Mouse (Mus musculus): Measurements from ENCODE around the gene Cenpx. TPM values are rescaled to one million over a fixed set of nuclear protein-coding genes. Genes with fewer than 3 reads are reported as not detected.
A peak's percentile ranks its signal among the peaks of the same experiment; 100 is the strongest.

The Cenpx gene
- polyA plus RNA-seq, 1 experiment from 2014 or later = 120 TPM

DNA sequence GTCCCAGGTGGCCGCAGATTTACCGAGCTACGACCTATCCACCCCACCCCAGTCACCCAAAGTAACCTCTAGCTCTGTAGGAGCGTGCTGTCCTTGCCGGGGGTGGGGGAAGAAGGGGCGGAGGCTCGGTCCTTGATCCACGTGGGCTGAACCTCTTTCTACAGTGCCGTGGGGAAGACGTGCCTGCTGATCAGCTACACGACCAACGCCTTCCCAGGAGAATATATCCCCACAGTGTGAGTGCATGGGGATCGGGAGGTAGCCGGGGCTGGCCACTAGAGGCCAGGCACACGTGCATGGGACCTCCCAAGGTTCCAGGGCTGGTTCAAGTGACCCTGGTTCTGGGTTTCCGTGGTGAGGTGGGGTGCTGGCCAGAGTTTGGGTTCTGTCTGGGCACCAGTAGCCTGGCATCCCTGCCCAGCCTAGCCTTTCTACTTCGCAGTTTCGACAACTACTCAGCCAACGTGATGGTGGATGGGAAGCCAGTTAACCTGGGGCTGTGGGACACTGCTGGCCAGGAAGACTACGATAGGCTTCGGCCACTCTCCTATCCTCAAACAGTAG is 8.6 kb upstream of the Cenpx start:
- Histone ChIP-seq H3K36me3 (peaks cover 29% of the 10 kb centered on the region), H3K4me1 (peaks cover 28% of the 10 kb centered on the region), H3K9me3 (no peaks in the 10 kb centered on the region), H3K4me3 (peak overlapping the region; percentile 59), H3K27ac (replicated peaks) (no peak overlapping the region), H3K9ac (peak overlapping the region; percentile 91), H3K4me2 (peak overlapping the region; percentile 92), H3K27me3 (replicated peaks) (peaks cover 59% of the 10 kb centered on the region)
- WGBS = 21% methylated on average over 21 of the region's 21 CpGs
- ATAC-seq (ENCODE audit: extremely low read depth, insufficient number of reproducible peaks, low FRiP score, low TSS enrichment) = no peak

- H3K27ac ChIP-seq (replicated peaks) = no peak within 1 kb of the TSS
- no peaks in the 10 kb centered on the region for H3K9me3 ChIP-seq
- H3K4me1 ChIP-seq = peaks cover 22% of the 10 kb centered on the region
- under 1% methylated on average over 89 of the region's 90 CpGs for WGBS
- peak within 1 kb of the TSS; percentile 91 for H3K9ac ChIP-seq
- H3K27me3 ChIP-seq (replicated peaks) = peaks cover 57% of the 10 kb centered on the region
- H3K4me3 ChIP-seq = peak within 1 kb of the TSS; percentile 59
- H3K4me2 ChIP-seq = peak within 1 kb of the TSS; percentile 92
- H3K36me3 ChIP-seq = peaks cover 35% of the 10 kb centered on the region
- ATAC-seq (ENCODE audit: extremely low read depth, insufficient number of reproducible peaks, low FRiP score, low TSS enrichment) = peak; percentile 52; the same call in 1 of the 2 replicates
Observed at GRCm38 (mm10) chr11:120721124-120722066, 7.9 kb upstream of the Cenpx start, which contains the start of gene Rac3. Gene Rac3, plus strand, starts transcription at chr11:120721470.

DNA sequence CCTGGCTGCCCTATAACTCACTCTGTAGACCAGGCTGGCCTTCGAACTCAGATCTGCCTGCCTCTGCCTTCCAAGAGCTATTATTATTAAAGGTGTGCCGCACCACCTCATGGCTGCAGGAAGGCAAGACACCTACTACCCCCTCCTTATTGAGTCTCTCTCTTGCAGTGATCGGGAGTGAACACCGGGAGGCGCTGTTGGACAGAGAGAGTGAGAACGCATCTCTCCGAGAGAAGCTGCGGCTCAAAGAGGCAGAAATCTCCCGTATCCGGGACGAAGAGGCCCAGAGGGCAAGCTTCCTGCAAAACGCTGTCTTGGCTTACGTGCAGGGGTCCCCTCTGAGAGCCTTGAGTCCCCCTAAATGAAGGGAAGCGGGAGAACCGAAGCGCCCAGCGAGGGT is 6.9 kb upstream of the Cenpx start:
- Histone ChIP-seq H3K9ac (peak overlapping the region; percentile 91), H3K27me3 (replicated peaks) (peaks cover 48% of the 10 kb centered on the region), H3K4me2 (peak overlapping the region; percentile 92), H3K4me3 (peak overlapping the region; percentile 59), H3K4me1 (peaks cover 19% of the 10 kb centered on the region), H3K9me3 (no peaks in the 10 kb centered on the region), H3K27ac (replicated peaks) (no peak overlapping the region), H3K36me3 (peaks cover 41% of the 10 kb centered on the region)
- no peak for ATAC-seq (ENCODE audit: extremely low read depth, insufficient number of reproducible peaks, low FRiP score, low TSS enrichment)
- 12% methylated on average over 17 of the region's 17 CpGs for WGBS

DNA sequence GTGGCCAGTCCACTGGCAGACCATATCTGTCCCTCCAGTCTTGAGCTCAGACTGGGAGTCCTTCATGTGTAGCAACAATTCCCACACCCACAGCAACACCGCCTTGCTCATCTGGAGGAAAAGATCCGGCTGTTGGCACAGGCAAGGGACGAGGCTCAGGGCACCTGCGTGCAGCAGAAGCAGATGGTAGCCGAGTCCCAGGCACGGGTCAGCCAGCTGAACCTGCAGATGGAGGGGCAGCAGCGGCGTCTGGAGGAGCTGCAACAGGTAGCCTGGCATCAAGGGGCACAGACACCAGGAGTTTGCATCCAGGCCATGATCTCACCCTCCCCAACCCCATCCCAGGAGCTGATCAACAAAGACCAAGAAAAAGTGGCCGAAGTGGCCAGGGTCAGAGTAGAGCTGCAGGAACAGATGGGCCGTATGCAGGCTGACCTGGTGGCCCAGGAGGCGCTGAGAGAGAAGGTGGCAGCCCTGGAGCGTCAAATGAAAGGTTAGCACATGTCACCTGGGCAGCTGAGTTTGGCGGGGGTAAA is 6.4 kb upstream of the Cenpx start:
- no peak overlapping the region for H3K4me2 ChIP-seq
- ATAC-seq (ENCODE audit: extremely low read depth, insufficient number of reproducible peaks, low FRiP score, low TSS enrichment) = no peak
- H3K9me3 ChIP-seq = no peaks in the 10 kb centered on the region
- H3K27me3 ChIP-seq (replicated peaks) = peaks cover 43% of the 10 kb centered on the region
- H3K9ac ChIP-seq = no peak overlapping the region
- H3K4me1 ChIP-seq = peaks cover 22% of the 10 kb centered on the region
- 88% methylated on average over 13 of the region's 13 CpGs for WGBS
- H3K36me3 ChIP-seq = peaks cover 46% of the 10 kb centered on the region
- H3K27ac ChIP-seq (replicated peaks) = no peak overlapping the region
- H3K4me3 ChIP-seq = no peak overlapping the region

DNA sequence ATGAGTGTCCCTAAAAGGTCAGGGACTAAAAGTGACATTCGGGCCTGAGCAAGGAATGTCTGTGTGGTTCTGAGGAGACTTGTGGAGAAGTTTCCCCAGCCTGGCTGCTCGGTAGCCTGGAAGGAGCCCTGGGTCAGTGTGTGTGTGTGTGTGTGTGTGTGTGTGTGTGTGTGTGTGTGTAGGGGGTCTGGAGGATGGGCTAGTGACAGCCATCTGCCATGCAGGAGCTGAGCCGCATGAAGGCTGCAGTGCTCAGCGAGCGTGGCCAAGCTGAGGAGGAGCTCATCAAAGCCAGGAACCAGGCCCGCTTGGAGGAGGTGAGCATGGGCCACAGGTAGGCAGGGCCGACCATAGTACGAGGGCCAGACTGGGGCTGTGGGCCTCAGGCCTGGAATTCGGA is 5.7 kb upstream of the Cenpx start:
- no peak for ATAC-seq (ENCODE audit: extremely low read depth, insufficient number of reproducible peaks, low FRiP score, low TSS enrichment)
- peaks cover 46% of the 10 kb centered on the region for H3K36me3 ChIP-seq
- H3K4me3 ChIP-seq = no peak overlapping the region
- WGBS = 84% methylated on average over 9 of the region's 9 CpGs
- H3K27ac ChIP-seq (replicated peaks) = no peak overlapping the region
- peaks cover 29% of the 10 kb centered on the region for H3K4me1 ChIP-seq
- no peak overlapping the region for H3K9ac ChIP-seq
- H3K4me2 ChIP-seq = no peak overlapping the region
- no peaks in the 10 kb centered on the region for H3K9me3 ChIP-seq
- H3K27me3 ChIP-seq (replicated peaks) = peaks cover 42% of the 10 kb centered on the region

- ATAC-seq (ENCODE audit: extremely low read depth, insufficient number of reproducible peaks, low FRiP score, low TSS enrichment) = no peak
- no peaks in the 10 kb centered on the region for H3K9me3 ChIP-seq
- H3K4me2 ChIP-seq = peak overlapping the region; percentile 89
- peak overlapping the region; percentile 86 for H3K9ac ChIP-seq
- no peak overlapping the region; the same call in 1 of the 2 replicates for H3K4me3 ChIP-seq
- WGBS = 84% methylated on average over 9 of the region's 9 CpGs
- peaks cover 5% of the 10 kb centered on the region; the same call in 1 of the 2 replicates for H3K27me3 ChIP-seq (replicated peaks)
- H3K36me3 ChIP-seq = peaks cover 61% of the 10 kb centered on the region
- H3K27ac ChIP-seq (replicated peaks) = no peak overlapping the region
- peaks cover 20% of the 10 kb centered on the region for H3K4me1 ChIP-seq
Observed at GRCm38 (mm10) chr11:120715131-120715530, 1.6 kb upstream of the Cenpx start.

DNA sequence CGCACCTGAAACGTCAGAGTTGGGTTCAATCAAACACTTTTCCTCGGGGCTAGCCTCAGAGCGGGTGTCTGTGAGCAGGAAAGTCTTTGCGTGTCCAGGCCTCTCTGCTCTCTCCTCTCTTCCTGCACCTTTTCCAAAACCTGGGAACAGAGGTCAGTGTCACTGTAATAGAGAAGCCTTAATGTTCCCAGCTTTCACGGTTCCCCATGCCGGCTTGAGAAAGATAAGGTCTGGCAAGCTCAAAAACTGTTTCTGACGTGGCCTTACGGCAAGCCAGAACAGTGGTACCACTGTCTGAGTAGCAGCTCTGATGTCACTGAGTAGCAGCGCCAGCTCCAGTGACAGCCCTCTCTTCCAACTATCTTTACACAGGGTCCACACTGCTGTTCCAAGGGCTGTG is 1.0 kb upstream of the Cenpx start:
- Histone ChIP-seq H3K9ac (peak overlapping the region; percentile 86), H3K4me2 (peak overlapping the region; percentile 89), H3K4me1 (peaks cover 20% of the 10 kb centered on the region), H3K36me3 (peaks cover 61% of the 10 kb centered on the region), H3K27ac (replicated peaks) (peak overlapping the region; percentile 50; the same call in 1 of the 2 replicates), H3K9me3 (no peaks in the 10 kb centered on the region), H3K27me3 (replicated peaks) (no peaks in the 10 kb centered on the region), H3K4me3 (peak overlapping the region; percentile 69)
- no peak for ATAC-seq (ENCODE audit: extremely low read depth, insufficient number of reproducible peaks, low FRiP score, low TSS enrichment)
- 42% methylated on average over 10 of the region's 10 CpGs for WGBS

DNA sequence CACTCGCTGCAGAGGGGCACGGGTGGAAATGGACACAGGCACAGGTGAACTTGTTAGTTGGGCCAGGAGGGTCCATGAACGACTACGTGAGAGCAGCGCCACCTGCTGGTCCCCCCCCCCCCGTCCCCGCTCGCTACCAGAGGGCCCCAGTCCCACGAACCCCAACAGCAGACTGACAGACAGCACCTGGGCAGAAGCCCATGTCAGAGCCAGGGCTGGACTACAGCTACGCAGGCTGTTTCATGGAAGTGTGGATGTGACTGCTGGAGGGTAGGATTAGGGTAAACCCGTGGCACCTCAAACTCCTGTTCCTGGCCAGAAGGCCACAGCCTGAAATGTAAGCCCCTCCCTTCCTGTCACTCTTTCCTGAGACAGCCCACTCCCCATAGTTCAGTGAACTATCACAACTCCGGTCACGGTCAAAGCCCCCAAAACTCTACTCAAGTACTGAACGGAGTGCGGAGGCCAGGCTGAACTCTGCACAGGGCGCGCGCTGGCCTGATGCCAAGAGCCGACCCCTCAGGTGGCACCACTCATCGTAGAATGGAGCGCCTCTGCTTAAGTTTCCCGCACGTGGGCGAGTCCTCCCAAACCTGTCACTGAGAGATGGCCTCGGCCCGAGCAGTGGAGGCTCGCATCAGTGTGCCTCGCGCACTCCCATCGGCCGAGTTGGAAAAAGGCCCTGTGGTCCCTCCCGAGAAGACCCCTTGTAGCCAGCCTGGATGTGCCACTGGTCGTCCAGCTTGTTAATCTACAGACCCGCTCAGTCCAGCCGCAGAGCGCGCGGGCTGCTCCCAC is 568 bp downstream of the Cenpx start:
- ATAC-seq (ENCODE audit: extremely low read depth, insufficient number of reproducible peaks, low FRiP score, low TSS enrichment) = peak; percentile 16; the same call in 1 of the 2 replicates
- WGBS = under 1% methylated on average over 38 of the region's 38 CpGs
- H3K4me1 ChIP-seq = peaks cover 21% of the 10 kb centered on the region
- H3K27me3 ChIP-seq (replicated peaks) = no peaks in the 10 kb centered on the region
- H3K4me3 ChIP-seq = peak overlapping the region; percentile 69
- no peaks in the 10 kb centered on the region for H3K9me3 ChIP-seq
- H3K27ac ChIP-seq (replicated peaks) = peak overlapping the region; percentile 76
- peaks cover 57% of the 10 kb centered on the region for H3K36me3 ChIP-seq
- H3K4me2 ChIP-seq = peak overlapping the region; percentile 89
- H3K9ac ChIP-seq = peak overlapping the region; percentile 86

GRCm38 (mm10) chr11:120711980-120712604 is 1.4 kb downstream of the Cenpx start:
- H3K4me1 ChIP-seq = peaks cover 29% of the 10 kb centered on the region
- H3K36me3 ChIP-seq = peaks cover 48% of the 10 kb centered on the region
- H3K27ac ChIP-seq (replicated peaks) = no peak overlapping the region
- H3K4me3 ChIP-seq = 0 out of 2 replicates have a peak overlapping the region, but pooled peaks have one; percentile 69
- WGBS = 63% methylated on average over 8 of the region's 8 CpGs
- H3K27me3 ChIP-seq (replicated peaks) = no peaks in the 10 kb centered on the region
- no peaks in the 10 kb centered on the region for H3K9me3 ChIP-seq
- no peak for ATAC-seq (ENCODE audit: extremely low read depth, insufficient number of reproducible peaks, low FRiP score, low TSS enrichment)
- peak overlapping the region; percentile 89 for H3K4me2 ChIP-seq
- peak overlapping the region; percentile 86 for H3K9ac ChIP-seq

GRCm38 (mm10) chr11:120710672-120711071 is 2.9 kb downstream of the Cenpx start:
- no peak for ATAC-seq (ENCODE audit: extremely low read depth, insufficient number of reproducible peaks, low FRiP score, low TSS enrichment)
- WGBS = 71% methylated on average over 5 of the region's 5 CpGs
- H3K4me1 ChIP-seq = peaks cover 44% of the 10 kb centered on the region

More at GRCm38 (mm10) chr11:120710672-120711071, 2.9 kb downstream of the Cenpx start:
- Histone ChIP-seq H3K27me3 (replicated peaks) (no peaks in the 10 kb centered on the region), H3K27ac (replicated peaks) (no peak overlapping the region), H3K36me3 (peaks cover 39% of the 10 kb centered on the region), H3K4me3 (no peak overlapping the region), H3K9ac (no peak overlapping the region), H3K9me3 (no peaks in the 10 kb centered on the region), H3K4me2 (no peak overlapping the region)

Measured in heart, embryonic 13.5 days (tissue).